Mouse (Mus musculus) stomach, embryonic 14.5 days (tissue): ENCODE measurements around the gene Hk2. TPM values are rescaled to one million over a fixed set of nuclear protein-coding genes. Genes with fewer than 3 reads are reported as not detected.
A peak's percentile ranks its signal among the peaks of the same experiment; 100 is the strongest.

Source experiments
- ATAC-seq: fragments of 200-750 bp; cut with Nextera tagmentation; 2 replicates; pipeline ENCODE4 v1.8.0; 2017; ENCODE audit warnings: low read depth, moderate TSS enrichment; ENCODE audit not compliant: insufficient number of reproducible peaks, insufficient read depth, low FRiP score
- H3K27ac ChIP-seq: fragments of 300-500 bp; sonication (generic); 2 replicates; pipeline ENCODE4 v1.5.1; 2014; ENCODE audit warnings: mild to moderate bottlenecking, low read length, moderate library complexity, mixed read lengths
- H3K27me3 ChIP-seq: fragments of 300-500 bp; sonication (generic); 2 replicates; pipeline ENCODE4 v1.6.1; 2014; ENCODE audit warnings: low read length, control low read depth, mixed read lengths; ENCODE audit not compliant: control insufficient read depth, insufficient read depth
- H3K36me3 ChIP-seq: fragments of 300-500 bp; sonication (generic); 2 replicates; pipeline ENCODE4 v1.6.1; 2014; ENCODE audit warnings: mild to moderate bottlenecking, control low read depth, low read length, moderate library complexity, mixed read lengths; ENCODE audit not compliant: control insufficient read depth, insufficient read depth
- H3K4me1 ChIP-seq: fragments of 300-500 bp; sonication (generic); 2 replicates; pipeline ENCODE4 v1.6.1; 2014; ENCODE audit warnings: low read length, control low read depth, mixed read lengths; ENCODE audit not compliant: control insufficient read depth, insufficient read depth
- H3K4me2 ChIP-seq: fragments of 300-500 bp; sonication (generic); replicated peaks from 2 replicates; pipeline ENCODE4 v1.6.1; 2014; ENCODE audit warnings: low read depth, low read length, control low read depth
- H3K4me3 ChIP-seq: fragments of 300-500 bp; sonication (generic); 2 replicates; pipeline ENCODE4 v1.5.1; 2014; ENCODE audit warnings: low read depth, low read length, control low read depth
- H3K9ac ChIP-seq: fragments of 300-500 bp; sonication (generic); replicated peaks from 2 replicates; pipeline ENCODE4 v1.6.1; 2014; ENCODE audit warnings: low read depth, mild to moderate bottlenecking, control low read depth, low read length, moderate library complexity, mixed read lengths
- H3K9me3 ChIP-seq: fragments of 300-500 bp; sonication (generic); 2 replicates; pipeline ENCODE4 v1.6.1; 2016; ENCODE audit warnings: low read depth, low read length, control low read depth; ENCODE audit not compliant: control insufficient read depth
- WGBS: fragments of 180-500 bp; shearing (Covaris S2); extraction: QIAGEN DNeasy Blood & Tissue Kit; methylation state at CpG from one replicate; pipeline ENCODE4 v1.1.7; 2014; 5-methylcytosine and 5-hydroxymethylcytosine counted together
- polyA plus RNA-seq: library from polyadenylated mRNA; unstranded; fragments of >200 nt; fragmentation: Nextera tagmentation; extraction: Ambion mirVana; gene quantifications from 2 replicates; pipeline ENCODE4 v1.2.1, GENCODE M21; 2014

The Hk2 gene
- polyA plus RNA-seq, 1 experiment from 2014 or later, result 38.1 TPM

GRCm38 (mm10) chr6:82736626-82737600, 37.3 kb downstream of the Hk2 start:
- Histone ChIP-seq H3K4me3 (no peak overlapping the region), H3K27ac (no peak overlapping the region), H3K9ac (no peak overlapping the region), H3K36me3 (peaks cover 20% of the 10 kb centered on the region), H3K4me1 (0 out of 2 replicates have a peak, but pooled peaks cover 2% of the 10 kb centered on the region), H3K4me2 (no peak overlapping the region), H3K9me3 (no peaks in the 10 kb centered on the region), H3K27me3 (no peaks in the 10 kb centered on the region)
- no peak for ATAC-seq
- 86% methylated on average over 25 of the region's 25 CpGs for whole genome bisulfite sequencing

GRCm38 (mm10) chr6:82735347-82735746, 38.9 kb downstream of the Hk2 start:
- Histone ChIP-seq H3K9me3 (no peaks in the 10 kb centered on the region), H3K9ac (no peak overlapping the region), H3K4me1 (0 out of 2 replicates have a peak, but pooled peaks cover 1% of the 10 kb centered on the region), H3K27ac (no peak overlapping the region), H3K4me3 (no peak overlapping the region), H3K36me3 (peaks cover 26% of the 10 kb centered on the region), H3K4me2 (no peak overlapping the region), H3K27me3 (no peaks in the 10 kb centered on the region)
- ATAC-seq, result no peak
- 82% methylated on average over 7 of the region's 7 CpGs for WGBS

- no peaks in the 10 kb centered on the region for H3K9me3 ChIP-seq
- H3K4me2 ChIP-seq, result no peak overlapping the region
- WGBS, result 92% methylated on average over 21 of the region's 21 CpGs
- peaks cover 4% of the 10 kb centered on the region; the same call in 1 of the 2 replicates for H3K4me1 ChIP-seq
- no peak for ATAC-seq
- no peak overlapping the region for H3K27ac ChIP-seq
- no peak overlapping the region for H3K9ac ChIP-seq
- H3K4me3 ChIP-seq, result no peak overlapping the region
- H3K36me3 ChIP-seq, result peaks cover 45% of the 10 kb centered on the region
- no peaks in the 10 kb centered on the region for H3K27me3 ChIP-seq
These were observed 45.6 kb downstream of the Hk2 start for GRCm38 (mm10) chr6:82728635-82729034.

- Histone ChIP-seq H3K9ac (no peak overlapping the region), H3K4me2 (no peak overlapping the region), H3K4me3 (no peak overlapping the region), H3K4me1 (peaks cover 12% of the 10 kb centered on the region), H3K27me3 (no peaks in the 10 kb centered on the region), H3K27ac (no peak overlapping the region), H3K36me3 (peaks cover 41% of the 10 kb centered on the region), H3K9me3 (no peaks in the 10 kb centered on the region)
- no peak for ATAC-seq
- WGBS, result 95% methylated on average over 13 of the region's 13 CpGs
These were observed 47.0 kb downstream of the Hk2 start for GRCm38 (mm10) chr6:82727206-82727605.

- ATAC-seq, result peak; percentile 67; the same call in 1 of the 2 replicates
- WGBS, result 24% methylated on average over 5 of the region's 5 CpGs
These were observed 50.9 kb downstream of the Hk2 start for GRCm38 (mm10) chr6:82723321-82723720.

GRCm38 (mm10) chr6:82716126-82716525, 58.1 kb downstream of the Hk2 start:
- Histone ChIP-seq H3K9me3 (no peaks in the 10 kb centered on the region), H3K27ac (peak overlapping the region; percentile 79; the same call in 1 of the 2 replicates), H3K4me1 (0 out of 2 replicates have a peak, but pooled peaks cover 3% of the 10 kb centered on the region), H3K36me3 (no peaks in the 10 kb centered on the region), H3K4me3 (no peak overlapping the region), H3K27me3 (no peaks in the 10 kb centered on the region), H3K9ac (no peak overlapping the region), H3K4me2 (no peak overlapping the region)
- no peak for ATAC-seq
- WGBS, result 66% methylated on average over 4 of the region's 4 CpGs

More at GRCm38 (mm10) chr6:82723321-82723720, 50.9 kb downstream of the Hk2 start:
- Histone ChIP-seq H3K4me1 (peaks cover 12% of the 10 kb centered on the region), H3K9me3 (no peaks in the 10 kb centered on the region), H3K27ac (peak overlapping the region; percentile 75; the same call in 1 of the 2 replicates), H3K36me3 (peaks cover 12% of the 10 kb centered on the region), H3K9ac (no peak overlapping the region), H3K4me3 (no peak overlapping the region), H3K4me2 (no peak overlapping the region), H3K27me3 (no peaks in the 10 kb centered on the region)

- peak; percentile 80; the same call in 1 of the 2 replicates for ATAC-seq
- no peak overlapping the region for H3K4me3 ChIP-seq
- H3K9ac ChIP-seq, result no peak overlapping the region
- H3K27me3 ChIP-seq, result no peaks in the 10 kb centered on the region
- no peaks in the 10 kb centered on the region for H3K36me3 ChIP-seq
- 0 out of 2 replicates have a peak, but pooled peaks cover 3% of the 10 kb centered on the region for H3K4me1 ChIP-seq
- peak overlapping the region; percentile 79 for H3K27ac ChIP-seq
- WGBS, result 56% methylated on average over 3 of the region's 3 CpGs
- no peak overlapping the region for H3K4me2 ChIP-seq
- H3K9me3 ChIP-seq, result no peaks in the 10 kb centered on the region
These were observed 58.6 kb downstream of the Hk2 start for GRCm38 (mm10) chr6:82715653-82716052.

GRCm38 (mm10) chr6:82715253-82715652, 59.0 kb downstream of the Hk2 start:
- no peak overlapping the region for H3K4me3 ChIP-seq
- no peak overlapping the region for H3K4me2 ChIP-seq
- no peak overlapping the region for H3K9ac ChIP-seq
- ATAC-seq, result peak; percentile 23; the same call in 1 of the 2 replicates
- peak overlapping the region; percentile 79 for H3K27ac ChIP-seq
- no peaks in the 10 kb centered on the region for H3K9me3 ChIP-seq
- 63% methylated on average over 6 of the region's 6 CpGs for WGBS
- H3K27me3 ChIP-seq, result no peaks in the 10 kb centered on the region
- 0 out of 2 replicates have a peak, but pooled peaks cover 3% of the 10 kb centered on the region for H3K4me1 ChIP-seq
- no peaks in the 10 kb centered on the region for H3K36me3 ChIP-seq
